Mouse (Mus musculus) colon, adult 2 months (tissue): ENCODE measurements around the gene A830018L16Rik. TPM values are rescaled to one million over a fixed set of nuclear protein-coding genes. Genes with fewer than 3 reads are reported as not detected.

Experiments
- polyA plus RNA-seq: library from polyadenylated mRNA; depleted of rRNA; stranded (reverse); fragments of >200 nt; gene quantifications from 2 replicates; pipeline ENCODE4 v1.2.3, GENCODE M21; 2012; rRNA removed

Gene A830018L16Rik
- polyA plus RNA-seq, result 0.36 and 0.61 TPM in 2 replicates

GRCm38 (mm10) chr1:11413894-11414556 is at the start of gene A830018L16Rik:
Gene A830018L16Rik, plus strand, starts transcription at chr1:11414105.

